Mouse (Mus musculus) MEL (cell line): ENCODE results near the gene Mybpc3.

Experiments
- CTCF ChIP-seq, 3 experiments: IDR thresholded peaks in 2 of 3; conservative IDR thresholded peaks in 1 of 3; 2 replicates each; pipeline ENCODE4 v1.5.1; 2011 to 2012; ENCODE audit warnings: low read length in 3 of 3, low read depth in 2 of 3, mild to moderate bottlenecking in 2 of 3, improper control_type of control experiment in 1 of 3, inconsistent platforms in 1 of 3, mixed read lengths in 1 of 3, moderate library complexity in 1 of 3; ENCODE audit not compliant: control insufficient read depth in 1 of 3, insufficient read depth in 1 of 3, poor library complexity in 1 of 3, severe bottlenecking in 1 of 3
- EP300 ChIP-seq, 2 experiments: IDR thresholded peaks; 2 replicates each; pipeline ENCODE4 v1.6.1; 2011; ENCODE audit warnings: improper control_type of control experiment in 2 of 2, low read length in 2 of 2, low read depth in 1 of 2, mild to moderate bottlenecking in 1 of 2
- MAX ChIP-seq: IDR thresholded peaks from 2 replicates; pipeline ENCODE4 v1.6.1; 2011; ENCODE audit warnings: low read length, improper control_type of control experiment
- POLR2A ChIP-seq, 2 experiments: IDR thresholded peaks; 2 replicates each; pipeline ENCODE4 v1.6.1; 2011 to 2012; ENCODE audit warnings: low read length in 2 of 2, mild to moderate bottlenecking in 2 of 2, control low read depth in 1 of 2, improper control_type of control experiment in 1 of 2, low read depth in 1 of 2, moderate library complexity in 1 of 2; ENCODE audit not compliant: control insufficient read depth in 1 of 2, insufficient read depth in 1 of 2, poor library complexity in 1 of 2
- TAL1 ChIP-seq: IDR thresholded peaks from 2 replicates; pipeline ENCODE4 v1.6.1; 2012; ENCODE audit warnings: mild to moderate bottlenecking, inconsistent platforms, low read length, moderate library complexity, mixed read lengths
- TCF12 ChIP-seq: IDR thresholded peaks from 2 replicates; pipeline ENCODE4 v1.6.1; 2014; ENCODE audit warnings: low read depth, mild to moderate bottlenecking, inconsistent platforms, low read length, improper control_type of control experiment, moderate library complexity
- UBTF ChIP-seq: IDR thresholded peaks from 2 replicates; pipeline ENCODE4 v1.6.1; 2012; ENCODE audit warnings: low read depth, mild to moderate bottlenecking, inconsistent platforms, low read length, improper control_type of control experiment, moderate library complexity, borderline replicate concordance; ENCODE audit not compliant: insufficient read depth
- USF1 ChIP-seq: IDR thresholded peaks from 2 replicates; pipeline ENCODE4 v1.6.1; 2014; ENCODE audit warnings: low read depth, mild to moderate bottlenecking, inconsistent platforms, low read length, improper control_type of control experiment, moderate library complexity
- USF2 ChIP-seq, 2 experiments: IDR thresholded peaks; 2 replicates each; pipeline ENCODE4 v1.6.1; 2011 to 2012; ENCODE audit warnings: improper control_type of control experiment in 2 of 2, low read length in 2 of 2, borderline replicate concordance in 1 of 2, inconsistent platforms in 1 of 2, low read depth in 1 of 2, mild to moderate bottlenecking in 1 of 2; ENCODE audit not compliant: insufficient read depth in 1 of 2

GRCm38 (mm10) chr2:91097015-91097414, 20.9 kb upstream of the Mybpc3 start:
- TF ChIP-seq CTCF (IDR thresholded peaks at IDR 0.05 in 2 of 3, conservative IDR thresholded peaks at IDR 0.05 in 1 of 3; ENCODE audit: control insufficient read depth in 1 of 3, insufficient read depth in 1 of 3, low read depth in 2 of 3, low read length in 3 of 3, poor library complexity in 1 of 3, severe bottlenecking in 1 of 3) (no peak), POLR2A (IDR thresholded peaks at IDR 0.05; ENCODE audit: control insufficient read depth in 1 of 2, insufficient read depth in 1 of 2, low read depth in 1 of 2, low read length in 2 of 2, poor library complexity in 1 of 2) (no peak), TAL1 (no peak), MAX (no peak), UBTF (no peak), USF1 (no peak), EP300 (IDR thresholded peaks at IDR 0.05; ENCODE audit: low read depth in 1 of 2, low read length in 2 of 2) (no peak), USF2 (IDR thresholded peaks at IDR 0.05; ENCODE audit: borderline replicate concordance in 1 of 2, insufficient read depth in 1 of 2, low read depth in 1 of 2, low read length in 2 of 2) (no peak), TCF12 (no peak)
